ENCODE assay signal across 14 mouse cellular contexts in genomic region chr11:3887331-3887730, GRCm38 (mm10). TPM values are rescaled to one million over a fixed set of nuclear protein-coding genes. Genes with fewer than 3 reads are reported as not detected.
DNase-seq lines count a peak whose midpoint lies in the region; ATAC-seq and TF ChIP-seq lines count a peak whose summit lies in the region.
"Had no signal": no experiment of that assay in that cellular context is flagged by ENCODE, and none has a peak within 500 bp of the region (broad histone marks: within the 10 kb centered on the region; RNA-seq: fewer than 3 reads in every experiment).

No protein-coding gene starts in this region.

- no peaks in the 10 kb centered on the region for H3K79me2 ChIP-seq in CH12.LX (replicated peaks; ENCODE audit: control insufficient read depth, extremely low read depth, insufficient read depth, poor library complexity, severe bottlenecking)

- ATAC-seq in liver, embryonic 13.5 days (ENCODE audit: low read depth): peak; percentile 95
- ATAC-seq: activated CD4-positive, CD25-positive, alpha-beta regulatory T cell, adult 4 months; hindbrain, embryonic 16.5 days had no signal

- 37% methylated on average over 5 of the region's 5 CpGs for WGBS in liver, embryonic 13.5 days (ENCODE audit: insufficient replicate concordance)

- in situ Hi-C loops in CH12.LX (cut with MboI; ENCODE audit: low pct_ligation_motif_present, low pct_unique_long_range_greater_than_20kb, low sequenced_read_pairs): no loop called here

- DNase-seq in cerebellum, postnatal 10 days: peak; percentile 56 to 63
- DNase-seq in cerebellum, adult 11-12 months: no peak
- no peak for DNase-seq in CH12.LX (ENCODE audit: extremely low read depth)
- peak; percentile 62 for DNase-seq in c-Kit-positive CD71-positive TER-119-negative erythroid progenitor cells, embryonic 14.5 days (ENCODE audit: low read depth)
- peak; percentile 53 for DNase-seq in liver, embryonic 13.5 days
- no peak for DNase-seq in layer of hippocampus, adult 9-10 months (ENCODE audit: low spot score)
- no peak for DNase-seq in urinary bladder, postnatal 36 days (ENCODE audit: low spot score in 2 of 2)
- DNase-seq in gastrocnemius, adult 18-20 months (ENCODE audit: low spot score): no peak

- dilution Hi-C loops in CH12.LX (cut with MboI; ENCODE audit: extremely low pct_ligation_motif_present, extremely low pct_unique_long_range_greater_than_20kb, low sequenced_read_pairs): no loop called here

- no peak for TF ChIP-seq RAD21 in CH12.LX (IDR thresholded peaks at IDR 0.05; ENCODE audit: low read depth, low read length)

- H3K36me3 ChIP-seq in CH12.LX (replicated peaks in 1 of 2; ENCODE audit: control insufficient read depth in 1 of 2, insufficient read depth in 1 of 2, low read length in 1 of 2): no peaks in the 10 kb centered on the region
- H3K36me3 ChIP-seq in liver, embryonic 13.5 days: no peaks in the 10 kb centered on the region
- H3K36me3 ChIP-seq: kidney, embryonic 15.5 days; neural tube, embryonic 15.5 days had no signal

- no peak for TF ChIP-seq EP300 in CH12.LX (IDR thresholded peaks at IDR 0.05; ENCODE audit: low read length)

- no peak for TF ChIP-seq CTCF in CH12.LX (conservative IDR thresholded peaks at IDR 0.05 in 1 of 2, IDR thresholded peaks at IDR 0.05 in 1 of 2; ENCODE audit: low read depth in 2 of 2, low read length in 2 of 2)

- H3K9me3 ChIP-seq in CH12.LX (replicated peaks; ENCODE audit: low read length): no peaks in the 10 kb centered on the region
- H3K9me3 ChIP-seq in liver, embryonic 13.5 days (replicated peaks): no peaks in the 10 kb centered on the region
- H3K9me3 ChIP-seq: kidney, embryonic 15.5 days; neural tube, embryonic 15.5 days had no signal

- H3K4me3 ChIP-seq in CH12.LX (replicated peaks in 1 of 3; ENCODE audit: low read depth in 2 of 3, low read length in 2 of 3, poor library complexity in 1 of 3): no peak overlapping the region
- H3K4me3 ChIP-seq in liver, embryonic 13.5 days (replicated peaks): no peak overlapping the region
- H3K4me3 ChIP-seq: kidney, embryonic 15.5 days; neural tube, embryonic 15.5 days had no signal

- no peak overlapping the region for H3K27ac ChIP-seq in CH12.LX (ENCODE audit: insufficient read depth, low read depth)
- no peak overlapping the region for H3K27ac ChIP-seq in liver, embryonic 13.5 days
- H3K27ac ChIP-seq: kidney, embryonic 15.5 days; neural tube, embryonic 15.5 days had no signal

- no peak for TF ChIP-seq POLR2A in CH12.LX (IDR thresholded peaks at IDR 0.05; ENCODE audit: low read depth, low read length)

- H3K4me2 ChIP-seq in CH12.LX (ENCODE audit: insufficient read depth, low read depth, poor library complexity, severe bottlenecking): no peak overlapping the region
- peak overlapping the region; percentile 6; the same call in 1 of the 2 replicates for H3K4me2 ChIP-seq in liver, embryonic 13.5 days
- H3K4me2 ChIP-seq: kidney, embryonic 15.5 days; neural tube, embryonic 15.5 days had no signal

- peaks cover 3% of the 10 kb centered on the region for H3K27me3 ChIP-seq in CH12.LX (replicated peaks)
- H3K27me3 ChIP-seq in liver, embryonic 13.5 days: peaks cover 13% of the 10 kb centered on the region
- H3K27me3 ChIP-seq: kidney, embryonic 15.5 days; neural tube, embryonic 15.5 days had no signal

- H3K4me1 ChIP-seq in CH12.LX (ENCODE audit: control insufficient read depth in 1 of 2, insufficient read depth in 2 of 2): peaks cover 0 to 11% of the 10 kb centered on the region in 2 experiments; a peak in 1 of 4 replicates
- peaks cover 25% of the 10 kb centered on the region for H3K4me1 ChIP-seq in liver, embryonic 13.5 days (replicated peaks)

- H3K9ac ChIP-seq in CH12.LX (ENCODE audit: insufficient read depth, low read depth): no peak overlapping the region
- no peak overlapping the region for H3K9ac ChIP-seq in liver, embryonic 13.5 days
- H3K9ac ChIP-seq: kidney, embryonic 15.5 days; neural tube, embryonic 15.5 days had no signal

TF ChIP-seq in CH12.LX, 34 proteins besides CTCF, POLR2A, EP300 and RAD21:
- no peak for TF ChIP-seq CHD1 (IDR thresholded peaks at IDR 0.05; ENCODE audit: low read depth, low read length)
- 0 out of 2 replicates have a peak, but pooled peaks have one; percentile 24 for TF ChIP-seq BHLHE40 (IDR thresholded peaks at IDR 0.05; ENCODE audit: low read depth, low read length)
TF ChIP-seq in CH12.LX: peak in this region for 1.

RNA-seq across cellular contexts. Expression of gene 4921536K21Rik, which starts 7.6 kb away (rescaled TPM):
- total RNA-seq in CH12.LX (2012; rRNA removed): 0.08 and 0.21 TPM in 2 replicates
- total RNA-seq in CH12.LX (2014; rRNA removed): 0.08 TPM in 1 of 2 replicates, not detected in the other
- polyA plus RNA-seq in CH12.LX (2012; ENCODE audit: insufficient read length, low read depth): 0.56 and 0.61 TPM in 2 replicates
- polyA plus RNA-seq in liver, embryonic 13.5 days (2015; fragmentation: Nextera tagmentation; extraction: Ambion mirVana): 0.03 TPM in 1 of 2 replicates, not detected in the other
- under 1 TPM; 0.17 to 0.27 TPM for total RNA-seq in gastrocnemius, adult 18-20 months (2021)
- total RNA-seq: granulocyte monocyte progenitor cell, adult 5-6 weeks; liver, adult 2 months had no signal
- polyA plus RNA-seq: activated CD4-positive, CD25-positive, alpha-beta regulatory T cell, adult 4 months; liver, adult 2 months had no signal

RNA-seq across cellular contexts. Expression of gene Dusp18, which starts 7.7 kb away (rescaled TPM):
- total RNA-seq in CH12.LX (2012; rRNA removed): 4.7 and 4.8 TPM in 2 replicates
- 2.3 and 2.8 TPM in 2 replicates for total RNA-seq in CH12.LX (2014; rRNA removed)
- 5.5 and 6.6 TPM in 2 replicates for polyA plus RNA-seq in CH12.LX (2012; ENCODE audit: insufficient read length, low read depth)
- 0.43 and 0.48 TPM in 2 replicates for polyA plus RNA-seq in liver, embryonic 13.5 days (2015; fragmentation: Nextera tagmentation; extraction: Ambion mirVana)
- total RNA-seq in gastrocnemius, adult 18-20 months (2021): 10 to 100 TPM in 1 of 2 experiments, 1 to 10 TPM in 1; 9.1 to 20.5 TPM

RNA-seq across cellular contexts. Expression of gene Osbp2, which starts 23.6 kb away (rescaled TPM):
- total RNA-seq in CH12.LX (2012; rRNA removed): not detected in 2 replicates
- total RNA-seq in CH12.LX (2014; rRNA removed): not detected in 2 replicates
- not detected in 2 replicates for polyA plus RNA-seq in CH12.LX (2012; ENCODE audit: insufficient read length, low read depth)
- 0.18 and 0.27 TPM in 2 replicates for polyA plus RNA-seq in liver, embryonic 13.5 days (2015; fragmentation: Nextera tagmentation; extraction: Ambion mirVana)
- total RNA-seq in gastrocnemius, adult 18-20 months (2021): 1 to 10 TPM; 1.1 to 1.3 TPM
- polyA plus RNA-seq: activated CD4-positive, CD25-positive, alpha-beta regulatory T cell, adult 4 months had no signal

RNA-seq across cellular contexts. Expression of gene Slc35e4, which starts 27.1 kb away (rescaled TPM):
- total RNA-seq in CH12.LX (2012; rRNA removed) (9.5 and 10.9 TPM in 2 replicates), CH12.LX (2014; rRNA removed) (3.3 and 4.5 TPM in 2 replicates)
- polyA plus RNA-seq in CH12.LX (2012; ENCODE audit: insufficient read length, low read depth): 4.0 and 4.6 TPM in 2 replicates
- 0.45 and 0.68 TPM in 2 replicates for polyA plus RNA-seq in liver, embryonic 13.5 days (2015; fragmentation: Nextera tagmentation; extraction: Ambion mirVana)
- total RNA-seq in gastrocnemius, adult 18-20 months (2021): 10 to 100 TPM; 16.5 to 30.9 TPM

RNA-seq across cellular contexts. Expression of gene Tcn2, which starts 44.6 kb away (rescaled TPM):
- total RNA-seq in CH12.LX (2012; rRNA removed) (4.7 and 8.6 TPM in 2 replicates), CH12.LX (2014; rRNA removed) (1.2 and 1.3 TPM in 2 replicates)
- 2.5 and 2.7 TPM in 2 replicates for polyA plus RNA-seq in CH12.LX (2012; ENCODE audit: insufficient read length, low read depth)
- 14.8 and 15.9 TPM in 2 replicates for polyA plus RNA-seq in liver, embryonic 13.5 days (2015; fragmentation: Nextera tagmentation; extraction: Ambion mirVana)
- 10 to 100 TPM; 15.8 to 17.0 TPM for total RNA-seq in gastrocnemius, adult 18-20 months (2021)

Comparison
In these comparisons a context has a peak if more than half of its experiments do, and no peak if none do; other contexts are left out.
1. DNase-seq: peak in cerebellum, postnatal 10 days (2 of 2), c-Kit-positive CD71-positive TER-119-negative erythroid progenitor cells, embryonic 14.5 days (single experiment) and liver, embryonic 13.5 days (single experiment); none in cerebellum, adult 11-12 months (single experiment), CH12.LX (single experiment), layer of hippocampus, adult 9-10 months (single experiment), urinary bladder, postnatal 36 days (0 of 2) and gastrocnemius, adult 18-20 months (single experiment).